Mouse (Mus musculus) myocyte (in vitro differentiated cells): ENCODE results near the gene Edn2.

Experiments
- CEBPB ChIP-seq: IDR thresholded peaks from 2 replicates; pipeline ENCODE4 v1.6.1; 2011; ENCODE audit warnings: mild to moderate bottlenecking, moderate library complexity; ENCODE audit not compliant: poor library complexity, insufficient read depth, severe bottlenecking
- MAX ChIP-seq: IDR thresholded peaks from one replicate; pipeline ENCODE4 v1.6.1; 2011; ENCODE audit warnings: low read depth, mild to moderate bottlenecking, control low read depth
- MYOD1 ChIP-seq, 3 experiments: IDR thresholded peaks; one replicate each; pipeline ENCODE4 v1.6.1; 2011; ENCODE audit warnings: control low read depth in 2 of 3, low read depth in 2 of 3, mild to moderate bottlenecking in 2 of 3, moderate library complexity in 1 of 3; ENCODE audit not compliant: insufficient read length in 2 of 3, control insufficient read depth in 1 of 3
- POLR2A ChIP-seq: IDR thresholded peaks from one replicate; pipeline ENCODE4 v1.6.1; 2011; ENCODE audit warnings: low read depth, mild to moderate bottlenecking, control low read depth, moderate library complexity; ENCODE audit not compliant: insufficient read length
- POLR2AphosphoS2 ChIP-seq: IDR thresholded peaks from one replicate; pipeline ENCODE4 v1.6.1; 2011; ENCODE audit warnings: low read depth, control low read depth; ENCODE audit not compliant: insufficient read length
- USF1 ChIP-seq: IDR thresholded peaks from one replicate; pipeline ENCODE4 v1.6.1; 2011; ENCODE audit warnings: low read depth, mild to moderate bottlenecking, control low read depth, moderate library complexity

DNA sequence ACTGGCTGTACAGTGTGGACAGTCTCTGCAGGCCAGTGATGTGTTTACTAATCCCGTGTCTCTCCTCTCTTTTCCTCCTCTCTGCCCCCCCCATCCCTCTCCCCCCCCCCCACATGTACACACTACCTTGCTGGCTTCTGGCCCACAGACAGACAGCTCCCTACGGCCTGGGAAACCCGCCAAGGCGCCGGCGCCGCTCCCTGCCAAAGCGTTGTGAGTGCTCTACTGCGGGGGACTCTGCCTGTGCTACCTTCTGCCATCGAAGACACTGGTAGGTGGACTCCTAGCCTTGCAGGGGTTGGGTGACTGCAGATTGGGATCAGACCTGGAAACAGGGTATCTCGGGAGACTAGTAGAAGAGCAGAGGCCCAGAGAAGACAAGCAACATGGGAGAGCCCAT lies 2.2 kb downstream of the Edn2 start:
- TF ChIP-seq POLR2A (no peak), USF1 (no peak), POLR2AphosphoS2 (no peak), MYOD1 (IDR thresholded peaks at IDR 0.05; ENCODE audit: control insufficient read depth in 1 of 3, insufficient read length in 2 of 3, low read depth in 2 of 3) (no peak), MAX (no peak), CEBPB (no peak)
